Mouse (Mus musculus): Measurements from ENCODE around the gene Plekhg1.

GRCm38 (mm10) chr10:3969026-3969425 is 228.9 kb downstream of the Plekhg1 start:
- no peak for TF ChIP-seq CTCF (IDR thresholded peaks at IDR 0.05; ENCODE audit: borderline replicate concordance, insufficient read depth, low read length)
- TF ChIP-seq POLR2A (IDR thresholded peaks at IDR 0.05; ENCODE audit: low read depth, low read length), result no peak
